Mouse (Mus musculus) left cerebral cortex, postnatal 10 days (tissue): ENCODE results near the gene Gm43552. TPM values are rescaled to one million over a fixed set of nuclear protein-coding genes. Genes with fewer than 3 reads are reported as not detected.
"Not testable (repeated sequence)": the region's sequence is repeated elsewhere in the genome, so short reads cannot be mapped to it uniquely, and the experiment has no call there.

Source experiments
- DNase-seq, 2 experiments: peaks; one replicate each; pipeline ENCODE4 v3.0.0; 2021 to 2022; ENCODE audit warnings: low spot score in 2 of 2, mixed read lengths in 1 of 2; ENCODE audit errors: extremely low spot score in 1 of 2
- intact Hi-C: fragments of 180-260 bp; cut with DNase I; formaldehyde crosslinking; loops from one replicate; pipeline ENCODE4 v1.15.1; 2025
- total RNA-seq, 2 experiments: library from RNA; stranded (reverse); gene quantifications; 2 replicates each; pipeline ENCODE4 v1.2.3; 2021

Gene Gm43552
- total RNA-seq, 2 experiments from 2014 or later, result not detected

DNA sequence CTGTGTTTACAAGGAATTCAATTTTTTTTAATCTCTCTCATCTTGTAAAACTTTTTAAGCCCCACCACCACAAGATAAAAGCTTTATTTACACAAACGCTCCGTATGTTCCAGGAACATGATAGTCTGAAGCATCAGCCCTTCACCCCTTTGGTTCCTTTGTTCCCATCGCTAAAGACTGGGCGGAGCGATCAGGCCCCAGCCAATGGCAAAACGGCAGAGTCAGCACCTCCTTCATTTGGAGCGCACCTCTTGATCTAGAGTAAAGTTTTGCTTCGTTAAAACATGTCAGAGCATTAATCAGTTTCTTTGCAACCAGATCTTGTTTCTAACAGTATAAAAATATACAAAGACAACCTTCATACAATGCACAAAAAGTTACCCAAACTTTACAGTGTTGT lies 13.2 kb upstream of the Gm43552 start:
- intact Hi-C loops, result no loop called here
- DNase-seq, result peak in 1 of 2 experiments; percentile 27

DNA sequence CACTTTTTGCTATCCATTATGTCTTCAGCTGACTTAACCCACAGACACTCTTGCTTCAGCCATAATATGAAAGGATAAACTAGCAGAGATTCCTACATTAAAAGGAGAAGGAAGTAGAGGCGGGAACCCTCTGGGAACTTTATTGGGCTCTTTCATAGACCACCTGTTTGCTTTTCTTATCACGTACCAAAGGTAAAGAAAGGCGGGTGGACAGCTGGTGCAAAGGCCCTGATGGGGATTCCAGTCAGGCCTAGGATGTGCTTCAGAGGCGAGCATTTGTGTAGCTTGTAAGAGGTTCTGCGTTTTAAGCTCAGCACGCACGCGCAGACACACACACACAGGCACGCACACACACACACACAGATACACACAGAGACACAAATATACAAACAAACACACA lies 8.8 kb upstream of the Gm43552 start:
- intact Hi-C loops, result no loop called here
- DNase-seq, result no peak

DNA sequence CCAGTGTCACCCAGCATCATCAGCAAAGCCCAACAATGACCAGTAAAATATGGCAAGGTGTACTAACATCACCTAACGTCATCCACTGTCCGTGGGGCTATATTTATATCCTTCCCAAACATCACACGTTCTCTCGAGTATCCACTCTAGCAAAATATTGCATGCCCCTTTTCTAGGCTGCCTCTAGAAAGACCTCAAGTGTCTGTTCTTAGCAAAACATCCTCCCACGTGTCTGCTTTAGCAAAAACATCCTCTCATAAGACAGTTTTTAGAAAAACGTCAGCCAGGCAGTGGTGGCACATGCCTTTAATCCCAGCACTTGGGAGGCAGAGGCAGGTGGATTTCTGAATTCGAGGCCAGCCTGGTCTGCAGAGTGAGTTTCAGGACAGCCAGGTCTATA lies 7.6 kb upstream of the Gm43552 start:
- no peak for DNase-seq
- intact Hi-C loops, result no loop called here

DNA sequence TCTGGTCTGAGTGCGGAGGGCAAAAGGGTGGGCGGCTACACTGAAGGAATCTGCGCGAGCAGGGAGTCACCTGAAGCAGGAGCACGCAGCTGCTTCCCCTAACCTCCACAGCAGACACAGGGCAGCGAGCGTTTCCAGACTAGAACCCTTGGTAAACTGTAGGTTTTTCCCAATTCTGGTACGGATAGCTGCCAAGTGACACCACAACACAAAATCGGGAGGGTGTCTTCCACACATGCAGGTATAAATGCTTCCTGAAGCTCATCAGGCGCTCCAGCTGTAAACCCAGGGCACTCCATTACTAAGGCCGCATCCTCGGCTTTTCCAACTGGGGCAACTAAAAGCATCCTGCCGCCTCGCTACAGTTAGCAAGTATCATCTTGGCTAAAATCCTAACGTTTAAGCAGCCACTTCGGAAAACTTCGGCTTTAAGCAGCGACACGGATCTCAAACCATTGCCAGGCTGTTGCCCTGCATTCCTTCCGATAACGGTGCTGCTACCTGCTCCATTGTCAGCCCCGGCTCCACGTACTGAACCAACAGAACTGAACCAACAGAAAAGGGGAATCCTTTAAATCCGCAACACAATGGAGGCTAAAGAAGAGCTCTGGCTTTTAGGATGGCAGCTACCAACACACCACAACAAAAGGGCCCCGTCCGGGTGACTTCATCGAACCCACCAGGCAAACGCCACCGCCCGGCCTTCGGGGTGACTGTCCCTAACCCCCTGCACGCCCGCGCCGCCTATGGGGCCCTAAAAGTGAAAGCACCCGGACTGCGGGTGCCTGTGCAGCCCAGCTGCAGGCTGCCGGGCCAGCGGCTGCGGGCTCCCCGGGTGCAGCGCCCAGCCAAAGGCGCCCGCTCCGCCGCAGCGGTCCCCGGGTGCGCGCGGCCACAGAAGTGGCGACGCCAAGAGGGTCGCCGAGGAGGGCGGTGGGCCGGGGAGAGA lies 592 bp downstream of the Gm43552 start:
- intact Hi-C loops, result loop anchor here (5.0 kb wide), 2 partner anchors 45 to 55 kb away; partner anchors contain the start of genes Smim14, Ube2k and Ugdh
- DNase-seq, result peak; percentile 46 to 81

DNA sequence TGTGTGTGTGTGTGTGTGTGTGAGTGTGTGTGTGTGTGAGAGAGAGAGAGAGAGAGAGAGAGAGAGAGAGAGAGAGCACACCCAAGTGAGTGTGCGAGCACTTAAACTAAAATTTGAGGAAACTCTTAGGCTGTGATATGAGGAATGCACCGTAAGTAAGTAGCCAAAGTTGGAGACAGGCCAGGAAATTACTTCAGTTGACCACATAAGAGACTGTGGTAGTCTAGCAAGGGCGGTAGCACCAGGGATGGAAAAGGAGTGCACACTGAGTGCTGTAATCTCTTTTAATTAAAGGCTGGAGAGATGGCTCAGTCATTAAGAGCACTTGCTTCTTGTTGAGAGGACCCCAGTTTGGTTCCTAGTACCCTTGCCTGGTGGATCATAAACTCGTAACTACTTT lies 2.8 kb downstream of the Gm43552 start:
- intact Hi-C loops, result loop anchor here (5.0 kb wide), 2 partner anchors 47 to 53 kb away; partner anchors contain the start of genes Smim14, Ube2k and Ugdh
- no peak for DNase-seq

DNA sequence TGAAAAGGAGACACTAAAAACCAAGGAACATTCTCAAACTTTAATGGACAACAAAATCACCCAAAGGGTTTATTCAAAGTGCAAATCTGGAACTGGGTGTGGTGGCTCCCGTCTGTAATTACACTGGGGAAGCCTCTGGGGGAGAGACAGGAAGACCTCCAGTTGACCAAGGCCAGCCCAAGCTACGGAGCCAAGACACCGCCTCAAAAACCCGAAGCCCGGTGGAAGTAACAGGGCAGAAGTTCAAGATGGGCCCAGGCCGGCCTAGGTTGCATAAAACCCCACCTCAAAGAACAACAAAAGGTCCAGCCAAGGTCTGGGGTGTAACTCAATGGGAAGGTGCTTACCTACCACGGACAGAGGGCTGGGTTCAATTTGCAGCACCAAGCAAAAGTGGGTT lies 3.9 kb downstream of the Gm43552 start:
- DNase-seq, result peak in 1 of 2 experiments; percentile 38
- intact Hi-C loops, result no loop called here

DNA sequence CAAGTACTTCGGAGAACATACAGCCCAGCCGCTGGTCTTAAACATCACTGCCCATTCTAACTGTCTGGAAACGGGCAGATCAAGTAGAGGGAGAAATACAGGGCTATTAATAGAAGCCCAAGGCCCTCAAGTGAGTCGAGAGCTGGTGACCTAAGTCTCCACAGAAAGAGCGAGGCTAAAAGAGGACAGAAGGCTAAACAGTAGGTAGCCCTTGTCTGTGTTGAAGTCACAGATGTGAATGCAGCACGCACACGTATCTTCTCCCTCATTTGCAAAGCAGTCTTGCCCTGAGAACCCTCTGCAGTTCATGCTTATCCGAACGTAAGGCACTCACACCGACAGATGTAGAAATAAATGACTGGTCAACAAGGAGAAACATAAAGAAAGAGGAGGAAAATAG lies 5.3 kb downstream of the Gm43552 start:
- no peak for DNase-seq
- intact Hi-C loops, result no loop called here

DNA sequence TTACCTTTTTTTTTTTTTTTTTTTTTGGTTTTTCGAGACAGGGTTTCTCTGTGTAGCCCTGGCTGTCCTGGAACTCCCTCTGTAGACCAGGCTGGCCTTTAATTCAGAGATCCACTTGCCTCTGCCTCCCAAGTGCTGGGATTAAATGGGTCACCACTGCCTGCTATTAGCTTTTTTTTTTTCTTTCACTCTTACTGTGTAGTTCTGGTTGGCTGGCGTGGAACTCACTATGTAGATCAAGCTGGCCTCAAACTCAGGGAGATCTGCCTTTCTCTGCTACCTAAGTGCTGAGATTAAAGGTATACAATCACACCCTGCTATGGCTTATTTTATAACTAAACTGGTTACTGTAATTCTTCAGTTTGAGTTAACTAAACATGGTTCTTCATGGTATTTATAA lies 6.1 kb downstream of the Gm43552 start:
- intact Hi-C loops, result no loop called here

DNA sequence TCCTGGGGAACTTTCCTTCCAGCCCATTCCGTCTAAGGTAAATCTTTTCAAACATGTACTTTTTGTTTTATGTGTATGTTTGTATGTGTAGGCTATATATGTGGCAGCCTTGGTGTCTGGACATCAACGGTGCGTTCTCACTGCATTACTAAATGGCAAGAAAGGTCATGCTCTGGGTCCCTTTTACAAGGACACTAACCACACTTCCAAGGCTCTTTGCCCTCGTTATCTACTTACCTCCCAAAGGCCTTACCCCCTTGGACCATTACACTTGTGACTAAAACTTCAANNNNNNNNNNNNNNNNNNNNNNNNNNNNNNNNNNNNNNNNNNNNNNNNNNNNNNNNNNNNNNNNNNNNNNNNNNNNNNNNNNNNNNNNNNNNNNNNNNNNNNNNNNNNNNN lies 9.6 kb downstream of the Gm43552 start:
- intact Hi-C loops, result no loop called here
- no peak for DNase-seq

More for the DNA sequence above, 6.1 kb downstream of the Gm43552 start:
- no peak for DNase-seq

DNA sequence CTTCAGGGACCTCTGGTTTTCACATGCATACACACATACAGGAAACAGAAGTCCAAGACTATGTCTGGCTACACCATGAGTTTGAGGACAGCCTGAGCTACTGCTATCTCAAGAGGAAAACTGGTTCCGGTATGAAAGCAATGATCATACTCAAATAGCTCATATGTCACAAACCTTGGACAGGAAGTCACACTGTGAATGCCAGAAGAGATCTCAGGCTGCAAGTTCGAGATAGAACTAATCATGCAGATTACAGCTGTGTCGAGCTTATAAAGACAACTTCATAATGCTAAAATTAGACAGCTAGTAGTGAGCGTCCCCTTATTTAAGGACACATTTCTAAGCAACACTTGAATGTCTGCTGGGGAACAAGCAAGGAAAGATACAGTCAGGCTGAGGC lies 12.1 kb downstream of the Gm43552 start:
- no peak for DNase-seq
- intact Hi-C loops, result no loop called here

DNA sequence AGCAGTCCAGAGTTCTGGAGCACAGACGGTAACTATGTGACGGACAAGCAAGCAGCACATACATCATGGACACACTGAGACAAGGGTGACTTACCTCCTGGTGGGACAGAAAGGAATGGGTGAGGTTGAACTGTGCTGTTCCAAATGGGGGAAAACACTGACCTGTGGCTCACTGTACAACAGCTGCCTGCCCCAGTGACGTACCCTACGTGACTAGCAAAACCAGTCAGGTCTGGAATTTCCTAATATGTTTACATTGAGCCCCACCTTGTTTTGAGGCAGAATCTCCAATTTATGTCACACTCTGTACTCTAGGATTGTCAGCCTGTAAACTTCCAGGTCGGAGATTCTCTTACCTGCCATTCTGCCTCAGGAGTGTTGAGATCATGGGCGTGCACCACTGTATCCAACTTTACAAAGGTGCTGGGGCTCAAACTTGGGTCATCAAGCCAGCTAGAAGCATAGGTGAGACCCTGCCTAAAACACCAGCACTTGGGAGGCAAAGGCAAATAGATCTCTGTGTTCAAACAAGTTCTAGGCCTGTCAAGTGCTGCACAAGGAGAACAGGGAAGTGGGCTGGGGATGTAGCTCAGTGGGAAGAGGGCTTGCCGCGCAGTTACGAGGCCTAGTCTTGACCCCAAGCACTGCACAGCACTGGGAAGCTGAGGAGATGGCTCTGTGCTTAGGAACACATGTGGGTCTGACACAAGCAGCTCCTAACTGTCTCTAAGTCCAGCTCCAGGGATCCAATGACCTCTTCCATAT lies 12.8 kb downstream of the Gm43552 start:
- intact Hi-C loops, result no loop called here

DNA sequence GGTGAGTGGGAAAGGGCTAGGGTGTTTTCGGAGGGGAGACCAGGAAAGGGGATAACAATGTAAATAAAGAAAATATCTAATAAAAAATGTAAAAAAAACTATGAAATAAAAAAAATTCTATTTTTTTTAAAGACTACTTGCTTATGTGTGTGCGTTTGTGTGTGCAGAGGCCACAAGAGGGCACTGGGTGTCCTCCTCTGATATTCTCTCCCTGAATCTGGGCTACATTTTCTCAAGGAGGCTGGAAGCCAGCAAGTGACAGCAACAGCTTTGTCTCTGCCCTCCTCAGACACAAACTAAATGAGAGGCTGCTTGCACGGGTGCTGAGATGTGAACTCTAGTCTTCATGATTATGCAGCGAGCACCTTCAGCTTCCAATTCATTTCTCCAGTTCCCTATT lies 14.4 kb downstream of the Gm43552 start:
- peak in 1 of 2 experiments; percentile 29 for DNase-seq

More for the DNA sequence above, 12.8 kb downstream of the Gm43552 start:
- DNase-seq, result no peak

DNA sequence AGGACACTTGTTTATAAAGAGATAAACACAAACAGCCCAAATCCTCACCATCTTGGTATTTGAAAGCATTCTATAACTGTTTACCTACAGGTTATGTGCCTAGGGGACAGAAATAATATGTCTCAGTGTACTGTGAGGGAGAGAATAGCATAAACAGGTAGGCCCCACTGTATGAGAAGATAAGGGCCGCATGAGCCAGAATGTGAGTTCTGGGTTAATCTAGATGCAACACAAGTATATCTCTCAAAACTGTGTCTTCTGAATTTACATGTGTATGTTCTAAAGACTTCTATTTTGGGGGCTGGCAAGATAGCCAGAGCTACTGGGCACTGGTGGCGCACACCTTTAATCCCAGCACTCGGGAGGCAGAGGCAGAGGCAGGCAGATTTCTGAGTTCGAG lies 15.9 kb downstream of the Gm43552 start:
- intact Hi-C loops, DNase-seq: not testable (repeated sequence)

More for the DNA sequence above, 14.4 kb downstream of the Gm43552 start:
- intact Hi-C loops, result no loop called here

DNA sequence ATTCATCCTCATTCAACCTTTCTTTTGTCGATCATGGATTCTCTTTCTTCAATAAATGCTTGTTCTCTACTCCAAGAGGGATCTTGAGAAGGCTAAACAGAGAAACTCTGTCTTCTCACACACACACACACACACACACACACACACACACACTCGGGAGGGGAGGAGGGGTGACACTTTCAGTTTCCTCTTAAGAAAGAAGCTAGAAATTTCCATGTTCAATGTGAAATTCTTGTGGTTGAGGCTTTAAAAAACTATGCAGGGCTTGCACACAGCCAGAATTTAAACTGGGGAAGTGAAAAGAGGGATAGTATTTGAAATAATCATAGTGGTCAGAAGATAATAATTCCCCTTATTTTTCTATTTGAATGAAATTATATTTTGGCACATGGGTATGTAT lies 16.8 kb downstream of the Gm43552 start:
- intact Hi-C loops, result no loop called here
- no peak for DNase-seq

DNA sequence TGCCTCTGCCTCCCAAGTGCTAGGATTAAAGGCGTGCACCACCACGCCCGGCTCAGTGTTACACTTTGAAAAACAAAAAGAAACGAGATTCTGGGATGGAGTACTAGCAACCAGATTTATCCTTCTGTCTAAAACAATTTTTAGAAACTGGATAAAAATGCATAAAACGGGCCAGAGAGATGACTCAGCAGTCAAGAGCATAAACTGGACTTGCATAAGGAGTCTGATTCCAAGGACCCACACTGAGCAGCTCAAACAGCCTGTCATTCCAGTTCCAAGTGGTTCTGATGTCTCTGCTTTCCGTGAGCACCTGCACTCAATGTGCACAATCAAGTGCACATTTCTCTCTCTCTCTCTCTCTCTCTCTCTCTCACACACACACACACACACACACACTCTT lies 22.9 kb downstream of the Gm43552 start:
- no peak for DNase-seq
- intact Hi-C loops, result no loop called here

DNA sequence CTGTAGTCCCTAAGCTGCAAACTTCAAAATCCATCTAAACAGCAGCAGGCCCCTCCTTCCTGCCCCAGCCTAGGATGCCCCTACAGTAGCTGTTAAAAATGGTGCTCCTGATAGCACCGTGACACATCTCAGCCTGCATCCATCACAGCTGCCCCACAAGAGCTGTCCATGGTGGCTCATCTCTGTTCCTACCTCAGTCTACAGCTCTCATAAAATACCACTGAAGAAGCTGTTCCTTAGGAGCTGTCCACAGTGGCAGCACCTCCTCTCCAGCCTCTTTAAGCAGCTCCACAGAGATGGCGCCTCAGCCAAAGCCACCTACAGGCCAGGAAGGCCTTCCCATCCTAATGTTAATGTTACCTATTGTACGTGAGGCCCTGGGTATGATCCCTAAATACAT lies 25.7 kb downstream of the Gm43552 start:
- no peak for DNase-seq
- intact Hi-C loops, result no loop called here

DNA sequence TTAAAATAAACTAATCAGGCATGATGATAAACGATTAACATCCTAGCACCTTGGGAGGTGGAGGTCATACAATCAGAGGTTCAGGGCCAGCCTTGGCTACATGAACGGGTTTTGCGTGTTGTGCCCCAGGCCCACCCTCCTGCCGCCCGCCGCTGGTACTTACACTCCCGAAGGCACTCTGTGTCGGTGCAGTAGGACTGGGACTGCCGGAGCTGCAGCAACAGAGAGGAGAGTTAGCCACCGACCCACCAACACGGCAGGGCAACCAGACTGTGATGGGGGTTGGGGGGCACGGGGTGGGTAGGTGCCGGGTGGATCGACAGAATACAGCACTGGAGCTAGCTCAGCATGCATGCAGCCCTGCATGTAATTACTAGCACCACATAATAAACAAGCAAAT lies 32.3 kb downstream of the Gm43552 start:
- DNase-seq, result no peak
- intact Hi-C loops, result no loop called here

DNA sequence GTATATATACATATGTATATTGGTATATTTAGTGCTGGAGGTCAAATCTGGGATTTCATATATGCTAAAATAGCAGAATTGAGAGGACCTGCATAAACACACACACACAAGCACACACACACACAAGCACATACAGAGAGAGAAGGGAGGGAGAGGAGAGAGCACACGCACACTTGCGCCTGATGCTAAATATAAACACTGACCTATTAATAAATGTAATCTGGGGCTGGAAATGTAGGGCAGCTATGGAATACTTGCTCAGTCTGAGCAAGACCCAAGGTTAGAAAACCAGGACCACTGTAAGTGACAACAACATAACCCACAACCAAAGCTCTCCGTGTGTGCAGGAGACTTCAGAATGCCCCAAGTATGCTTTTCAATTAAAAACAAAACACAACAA lies 33.2 kb downstream of the Gm43552 start:
- DNase-seq, result no peak
- intact Hi-C loops, result no loop called here

DNA sequence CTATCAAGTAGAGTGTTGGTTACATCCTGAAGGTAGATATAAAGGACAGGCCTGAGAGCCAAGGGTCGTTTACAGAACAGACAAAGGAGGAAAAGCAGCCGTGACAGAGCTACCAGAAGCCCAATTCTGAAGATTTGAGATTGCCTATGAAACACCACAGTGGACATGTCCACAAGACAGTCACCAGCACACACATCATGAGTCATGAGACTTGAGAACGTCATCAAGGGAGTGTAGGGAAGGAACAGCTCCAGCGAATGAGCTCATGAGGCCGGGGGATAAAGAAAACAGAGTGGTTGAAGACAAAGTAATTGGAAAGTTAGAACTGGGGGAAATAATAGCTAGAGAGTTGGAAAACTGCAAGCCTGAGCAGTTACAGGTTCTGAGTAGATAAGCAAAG lies 34.8 kb downstream of the Gm43552 start:
- intact Hi-C loops, result no loop called here
- DNase-seq, result no peak
